ENCODE assay signal across 20 mouse cellular contexts in genomic region chr8:80325859-80326258, GRCm38 (mm10).
DNase-seq lines count a peak whose midpoint lies in the region; ATAC-seq and TF ChIP-seq lines count a peak whose summit lies in the region.
"Had no signal": no experiment of that assay in that cellular context is flagged by ENCODE, and none has a peak within 500 bp of the region (broad histone marks: within the 10 kb centered on the region; RNA-seq: fewer than 3 reads in every experiment).

No protein-coding gene starts in this region.

- no peak for TF ChIP-seq CTCF in liver, postnatal 0 days (IDR thresholded peaks at IDR 0.05; ENCODE audit: low read depth)
- TF ChIP-seq CTCF in bone marrow, adult 2 months (IDR thresholded peaks at IDR 0.05; ENCODE audit: control insufficient read depth, insufficient read depth, low read length) = no peak
- TF ChIP-seq CTCF in small intestine, adult 2 months (IDR thresholded peaks at IDR 0.05; ENCODE audit: extremely low read depth, insufficient read length, insufficient replicate concordance, low read depth, low read length) = no peak

- H3K4me2 ChIP-seq in liver, postnatal 0 days (ENCODE audit: low read depth, low read length) = no peak overlapping the region
- H3K4me2 ChIP-seq: heart, embryonic 12.5 days; hindbrain, embryonic 14.5 days had no signal

- no peaks in the 10 kb centered on the region for H3K36me3 ChIP-seq in liver, postnatal 0 days (replicated peaks; ENCODE audit: insufficient read depth, low read length)
- no peaks in the 10 kb centered on the region for H3K36me3 ChIP-seq in small intestine, adult 2 months (ENCODE audit: control insufficient read depth, insufficient read depth, low read length)
- H3K36me3 ChIP-seq: embryonic facial prominence, embryonic 10.5 days; forebrain, embryonic 10.5 days; G1E; heart, embryonic 12.5 days; hindbrain, embryonic 10.5 days had no signal

- no peak overlapping the region for H3K4me3 ChIP-seq in liver, postnatal 0 days (ENCODE audit: low read depth, low read length)
- H3K4me3 ChIP-seq in bone marrow, adult 2 months (replicated peaks; ENCODE audit: control insufficient read depth, low read depth, low read length) = no peak overlapping the region
- no peak overlapping the region for H3K4me3 ChIP-seq in small intestine, adult 2 months (ENCODE audit: low read depth, low read length)
- H3K4me3 ChIP-seq: embryonic facial prominence, embryonic 10.5 days; forebrain, embryonic 10.5 days; gastrocnemius, adult 2 months; heart, embryonic 12.5 days; hindbrain, embryonic 10.5 days had no signal

- no peak overlapping the region for H3K9ac ChIP-seq in liver, postnatal 0 days (replicated peaks)
- H3K9ac ChIP-seq: heart, embryonic 12.5 days; hindbrain, embryonic 14.5 days had no signal

- DNase-seq in liver, postnatal 0 days = no peak
- DNase-seq in liver = no peak
- no peak for DNase-seq in cerebellum, adult 9-10 months
- no peak for DNase-seq in gastrocnemius, postnatal 10 days
- DNase-seq: adrenal gland, adult 8-10 months; B cell, adult 2 months; cerebellum, adult 18-20 months; cerebellum, postnatal 10 days; gastrocnemius, adult 2 months; gastrocnemius, postnatal 36 days had no signal

- H3K27me3 ChIP-seq in liver, postnatal 0 days (ENCODE audit: insufficient read depth, low read length) = no peaks in the 10 kb centered on the region
- no peaks in the 10 kb centered on the region for H3K27me3 ChIP-seq in small intestine, adult 2 months (ENCODE audit: control insufficient read depth, insufficient read depth, low read length)
- H3K27me3 ChIP-seq: heart, embryonic 12.5 days had no signal

- no peaks in the 10 kb centered on the region for H3K9me3 ChIP-seq in liver, postnatal 0 days (ENCODE audit: low read length)
- H3K9me3 ChIP-seq: embryonic facial prominence, embryonic 10.5 days; forebrain, embryonic 10.5 days; G1E; heart, embryonic 12.5 days; hindbrain, embryonic 10.5 days had no signal

- WGBS in liver, postnatal 0 days (ENCODE audit: insufficient replicate concordance) = 87% methylated on average over 3 of the region's 3 CpGs
- 73% methylated on average over 3 of the region's 3 CpGs for WGBS in bone marrow, adult 2 months
- WGBS in small intestine, adult 2 months = 83% methylated on average over 3 of the region's 3 CpGs

- peak overlapping the region; percentile 64 for H3K27ac ChIP-seq in liver, postnatal 0 days (ENCODE audit: low read depth)
- peak overlapping the region; percentile 52; the same call in 1 of the 2 replicates for H3K27ac ChIP-seq in bone marrow, adult 2 months (ENCODE audit: control insufficient read depth, insufficient read depth, low read depth, low read length, poor library complexity)
- peak overlapping the region; percentile 51 for H3K27ac ChIP-seq in small intestine, adult 2 months (ENCODE audit: insufficient read depth, low read depth, low read length)
- H3K27ac ChIP-seq: embryonic facial prominence, embryonic 10.5 days; forebrain, embryonic 10.5 days; gastrocnemius, adult 2 months; hindbrain, embryonic 10.5 days; hindbrain, embryonic 14.5 days had no signal

- H3K4me1 ChIP-seq in liver, postnatal 0 days (ENCODE audit: insufficient read depth) = no peaks in the 10 kb centered on the region
- no peaks in the 10 kb centered on the region; the same call in 1 of the 2 replicates for H3K4me1 ChIP-seq in bone marrow, adult 2 months (ENCODE audit: control insufficient read depth, insufficient read depth, low read length)
- peaks cover 3% of the 10 kb centered on the region; the same call in 1 of the 2 replicates for H3K4me1 ChIP-seq in small intestine, adult 2 months (ENCODE audit: control insufficient read depth, insufficient read depth, insufficient read length, low read length)
- H3K4me1 ChIP-seq: hindbrain, embryonic 10.5 days had no signal

- no peak for TF ChIP-seq POLR2A in bone marrow, adult 2 months (IDR thresholded peaks at IDR 0.05; ENCODE audit: borderline replicate concordance, control insufficient read depth, low read depth, low read length)
- TF ChIP-seq POLR2A in small intestine, adult 2 months (IDR thresholded peaks at IDR 0.05; ENCODE audit: low read depth, low read length) = no peak

- ATAC-seq in liver, postnatal 0 days = no peak
- ATAC-seq in granulocyte monocyte progenitor cell, adult 5-6 weeks (replicated peaks; ENCODE audit: poor library complexity, severe bottlenecking) = peak; percentile 21
- ATAC-seq: CD4-positive, CD25-positive, alpha-beta regulatory T cell, adult 4 months had no signal

- no peak for TF ChIP-seq EP300 in liver, postnatal 0 days (IDR thresholded peaks at IDR 0.05; ENCODE audit: low read depth)
